Mouse (Mus musculus): ENCODE data around the gene Sptssa.

GRCm38 (mm10) chr12:54683182-54683581 is 26.8 kb upstream of the Sptssa start:
- TF ChIP-seq ZC3H11A (IDR thresholded peaks at IDR 0.05; ENCODE audit: low read depth, low read length) (no peak), CTCF (conservative IDR thresholded peaks at IDR 0.05 in 1 of 2, IDR thresholded peaks at IDR 0.05 in 1 of 2; ENCODE audit: low read depth in 2 of 2, low read length in 2 of 2) (peak; percentile 28 to 54; a peak in 3 of 4 replicates), EP300 (IDR thresholded peaks at IDR 0.05; ENCODE audit: low read length) (no peak)

Data from CH12.LX (cell line).